Mouse (Mus musculus): ENCODE results near the gene Rgl2. TPM values are rescaled to one million over a fixed set of nuclear protein-coding genes. Genes with fewer than 3 reads are reported as not detected.
"Not testable (repeated sequence)": the region's sequence is repeated elsewhere in the genome, so short reads cannot be mapped to it uniquely, and the experiment has no call there.

Gene Rgl2
- total RNA-seq (2021) = 10 to 100 TPM; 26.5 to 28.3 TPM
- long read RNA-seq, experiment 1, partial matches to known transcripts = 4 of 10 reads
- long read RNA-seq, experiment 1, other reads (novel, unspliced or antisense) = 3 of 10 reads
- long read RNA-seq, experiment 2, transcript Rgl2-201 (18 exons, 3,252 nt) = major isoform, 8 of 14 reads
- long read RNA-seq, experiment 2, partial matches to known transcripts = 4 of 14 reads
- long read RNA-seq, experiment 2, other reads (novel, unspliced or antisense) = 1 of 14 reads

DNA sequence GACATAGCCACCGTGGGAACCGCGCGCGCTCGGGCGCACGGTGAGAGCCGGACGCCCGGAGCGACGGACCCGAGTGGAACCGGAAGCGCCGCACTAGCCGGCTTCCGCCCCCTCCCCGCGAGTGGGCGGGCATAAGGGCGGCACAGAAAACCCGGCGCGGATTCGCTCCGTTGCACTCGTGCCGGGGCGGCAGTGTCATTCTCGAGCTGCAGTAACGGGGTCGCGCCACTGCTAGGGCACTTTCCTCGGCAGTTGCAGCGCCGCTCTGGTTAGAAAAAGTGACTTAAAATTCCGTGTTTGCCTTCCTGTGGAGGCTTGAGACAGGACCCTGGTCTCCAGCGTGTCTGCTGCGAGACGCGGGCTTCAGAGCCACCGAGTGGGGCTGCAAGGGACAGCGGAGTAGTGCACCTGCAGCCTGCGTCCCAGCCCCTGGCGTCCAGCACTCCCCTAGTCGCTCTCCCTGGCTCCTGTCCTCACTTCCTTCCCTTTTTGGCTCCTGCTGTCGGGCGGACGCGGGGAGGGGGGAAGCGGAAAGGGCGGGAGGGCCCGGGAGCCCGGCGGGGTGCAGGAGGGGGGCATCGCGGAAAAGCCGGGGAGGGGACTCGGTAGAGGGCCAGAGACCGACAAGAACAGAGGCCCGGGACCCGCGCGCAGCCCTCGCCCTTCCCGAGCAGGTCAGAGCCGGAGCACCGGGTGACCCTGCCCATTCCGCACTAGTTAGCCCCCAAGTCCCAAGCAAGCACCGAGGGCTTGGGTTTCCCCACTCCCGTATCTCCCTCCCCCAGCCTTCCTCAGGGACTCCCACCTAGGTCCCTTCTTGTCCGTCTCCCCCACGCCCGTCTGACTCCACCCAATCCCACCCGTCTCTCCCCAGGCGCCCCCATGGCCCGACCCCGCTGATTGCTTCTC is at the start of gene Rgl2:
Gene Rgl2 (plus strand): TSS at position 173 of the 909 bp plus-strand sequence.
- DNase-seq = peak; percentile 87 to 90
- intact Hi-C loops (cut with DNase I) = no loop called here

- DNase-seq; intact Hi-C loops (cut with DNase I): not testable (repeated sequence)
Measured at GRCm38 (mm10) chr17:33884320-33884719, 45.0 kb upstream of the Rgl2 start.

GRCm38 (mm10) chr17:33887802-33888201 is 41.5 kb upstream of the Rgl2 start:
- intact Hi-C loops (cut with DNase I); DNase-seq: not testable (repeated sequence)

DNA sequence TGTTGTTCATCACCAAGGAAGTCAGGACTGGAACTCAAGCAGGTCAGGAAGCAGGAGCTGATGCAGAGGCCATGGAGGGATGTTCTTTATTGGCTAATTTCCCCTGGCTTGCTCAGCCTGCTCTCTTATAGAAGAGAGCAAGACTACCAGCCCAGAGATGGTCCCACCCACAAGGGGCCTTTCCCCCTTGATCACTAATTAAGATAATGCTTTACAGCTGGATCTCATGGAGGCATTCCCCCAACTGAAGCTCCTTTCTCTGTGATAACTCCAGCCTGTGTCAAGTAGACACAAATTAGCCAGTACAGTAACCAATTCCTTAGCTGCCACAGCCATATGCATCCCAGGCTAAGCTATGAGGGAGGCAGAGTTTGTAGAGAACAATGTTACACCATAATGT is 41.1 kb upstream of the Rgl2 start:
- DNase-seq; intact Hi-C loops (cut with DNase I): not testable (repeated sequence)

GRCm38 (mm10) chr17:33889941-33890532 is 39.3 kb upstream of the Rgl2 start:
- intact Hi-C loops (cut with DNase I); DNase-seq: not testable (repeated sequence)

GRCm38 (mm10) chr17:33890533-33891059 is 38.7 kb upstream of the Rgl2 start, which contains the start of gene Kifc1:
Gene Kifc1 (minus strand): TSS chr17:33890661.
- peak; percentile 99 for DNase-seq
- intact Hi-C loops (cut with DNase I) = no loop called here

- DNase-seq = no peak
- intact Hi-C loops (cut with DNase I) = no loop called here
Measured at GRCm38 (mm10) chr17:33891357-33891756, 38.0 kb upstream of the Rgl2 start.

DNA sequence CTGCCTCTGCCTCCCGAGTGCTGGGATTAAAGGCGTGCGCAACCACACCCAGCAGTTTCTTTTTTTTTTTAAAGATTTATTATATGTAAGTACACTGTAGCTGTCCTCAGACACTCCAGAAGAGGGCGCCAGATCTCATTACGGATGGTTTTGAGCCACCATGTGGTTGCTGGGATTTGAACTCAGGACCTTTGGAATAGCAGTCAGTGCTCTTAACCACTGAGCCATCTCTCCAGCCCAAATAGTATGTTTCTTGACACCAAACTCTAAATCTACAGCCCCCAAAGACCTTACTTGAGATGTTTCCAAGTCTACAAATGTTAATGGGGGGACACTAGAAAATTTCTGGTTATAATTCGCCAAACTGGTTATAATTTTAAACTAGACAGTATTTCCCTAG is 37.5 kb upstream of the Rgl2 start:
- DNase-seq; intact Hi-C loops (cut with DNase I): not testable (repeated sequence)

GRCm38 (mm10) chr17:33892429-33892828 is 36.9 kb upstream of the Rgl2 start:
- intact Hi-C loops (cut with DNase I) = no loop called here

DNA sequence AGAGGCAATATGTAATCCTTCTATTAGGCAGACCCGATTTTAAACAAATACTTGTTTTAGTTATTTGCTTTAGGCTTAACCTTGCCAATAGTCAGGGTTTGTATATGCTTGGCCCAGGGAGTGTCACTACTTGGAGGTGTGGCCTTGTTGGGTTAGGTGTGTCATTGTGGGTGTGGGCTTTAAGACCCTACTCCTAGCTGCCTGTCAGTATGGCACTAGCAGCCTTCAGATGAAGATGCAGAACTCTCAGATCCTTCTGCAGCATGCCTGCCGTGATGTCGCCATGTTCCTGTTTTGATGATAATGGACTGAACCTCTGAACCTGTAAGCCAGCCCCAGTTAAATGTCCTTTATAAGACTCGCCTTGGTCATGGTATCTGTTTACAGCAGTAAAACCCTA is 36.3 kb upstream of the Rgl2 start:
- DNase-seq; intact Hi-C loops (cut with DNase I): not testable (repeated sequence)

More at GRCm38 (mm10) chr17:33892429-33892828, 36.9 kb upstream of the Rgl2 start:
- DNase-seq = no peak

DNA sequence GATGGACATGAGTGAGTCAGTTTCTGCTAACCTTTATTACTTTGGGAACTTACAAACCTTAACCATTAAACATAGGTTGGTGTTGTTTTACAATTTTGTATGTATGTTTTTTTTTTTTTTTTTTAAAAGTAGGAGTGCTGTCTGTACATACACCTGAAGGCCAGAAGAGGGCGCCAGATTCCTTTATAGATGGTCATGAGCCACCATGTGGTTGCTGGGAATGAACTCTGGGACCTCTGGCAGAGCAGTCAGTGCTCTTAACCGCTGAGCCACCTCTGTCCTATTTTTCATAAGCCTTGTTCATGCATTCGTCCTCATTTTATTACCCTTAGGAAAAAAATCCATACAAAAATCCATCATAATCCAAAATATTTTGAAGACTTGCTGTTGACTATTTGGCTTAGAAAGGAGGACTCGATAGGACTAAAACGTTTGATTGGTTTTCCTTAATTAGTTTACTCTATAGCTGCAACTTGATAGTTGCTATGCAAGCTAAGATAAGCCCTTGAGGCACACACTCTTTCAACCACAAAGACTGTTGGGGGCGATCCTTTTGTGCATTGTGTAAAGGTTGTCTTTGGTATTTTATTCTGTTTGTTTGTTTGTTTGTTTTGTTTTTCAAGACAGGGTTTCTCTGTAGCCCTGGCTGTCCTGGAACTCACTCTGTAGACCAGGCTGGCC is 32.1 kb upstream of the Rgl2 start:
- intact Hi-C loops (cut with DNase I) = no loop called here
- DNase-seq = no peak

DNA sequence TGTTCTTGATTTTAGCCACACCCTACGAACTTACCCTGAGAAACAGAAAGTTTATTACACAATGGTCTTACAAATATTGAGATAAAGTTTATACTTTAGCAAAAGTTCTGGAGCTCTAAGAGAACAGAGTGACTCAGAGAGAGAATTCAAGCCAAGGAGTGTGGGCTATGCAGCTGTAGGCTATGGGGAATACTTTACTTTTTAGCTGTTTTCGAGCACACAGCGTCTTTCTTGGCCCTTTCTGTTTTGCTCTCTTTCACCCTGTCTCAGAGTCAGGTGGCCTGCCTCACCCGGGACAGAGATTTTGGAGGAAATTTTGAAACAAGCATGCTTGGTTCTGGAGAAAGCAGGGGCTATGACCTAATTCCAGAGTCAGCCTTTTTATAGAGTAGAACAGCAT is 31.1 kb upstream of the Rgl2 start:
- intact Hi-C loops (cut with DNase I); DNase-seq: not testable (repeated sequence)

- intact Hi-C loops (cut with DNase I) = no loop called here
- DNase-seq = no peak
Measured at GRCm38 (mm10) chr17:33899642-33900041, 29.7 kb upstream of the Rgl2 start.

- intact Hi-C loops (cut with DNase I) = no loop called here
- DNase-seq = no peak
Measured at GRCm38 (mm10) chr17:33900281-33900988, 28.9 kb upstream of the Rgl2 start.

- DNase-seq = no peak
- intact Hi-C loops (cut with DNase I) = no loop called here
Measured at GRCm38 (mm10) chr17:33900989-33901314, 28.4 kb upstream of the Rgl2 start.

GRCm38 (mm10) chr17:33901653-33902052 is 27.7 kb upstream of the Rgl2 start:
- DNase-seq = no peak
- intact Hi-C loops (cut with DNase I) = no loop called here

DNA sequence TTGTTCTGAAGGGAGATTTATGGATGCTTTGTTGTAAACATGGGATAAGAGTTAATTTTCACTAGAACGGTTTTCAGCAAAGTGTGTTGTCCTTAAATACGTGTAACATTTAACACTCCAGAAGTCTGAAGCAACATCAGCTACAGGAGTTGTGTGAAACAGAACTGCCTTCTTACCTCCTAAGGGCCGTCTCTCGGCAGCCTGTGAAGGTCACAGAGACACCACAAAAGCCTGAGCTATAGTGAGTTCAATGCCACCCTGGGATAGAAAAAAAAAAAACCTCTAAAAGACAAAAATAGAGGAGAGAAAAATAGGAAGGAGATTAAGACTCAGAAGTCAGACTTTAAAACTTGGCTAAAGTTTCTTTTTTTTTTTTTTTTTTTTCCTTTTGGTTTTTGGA is 27.3 kb upstream of the Rgl2 start:
- intact Hi-C loops (cut with DNase I) = no loop called here
- no peak for DNase-seq

GRCm38 (mm10) chr17:33902491-33902890 is 26.9 kb upstream of the Rgl2 start:
- intact Hi-C loops (cut with DNase I) = no loop called here
- no peak for DNase-seq

- intact Hi-C loops (cut with DNase I) = not testable (repeated sequence)
Measured at GRCm38 (mm10) chr17:33903911-33904651, 25.3 kb upstream of the Rgl2 start.

More at GRCm38 (mm10) chr17:33903911-33904651, 25.3 kb upstream of the Rgl2 start:
- DNase-seq = not testable (repeated sequence)

All from gastrocnemius, postnatal 36 days (tissue).